Mouse (Mus musculus) left cerebral cortex, adult 11 months (tissue): ENCODE results near the gene Chst8.

Experiments used
- DNase-seq: peaks from one replicate; pipeline ENCODE4 v3.0.0; 2022; ENCODE audit warnings: low spot score

Gene Chst8

DNA sequence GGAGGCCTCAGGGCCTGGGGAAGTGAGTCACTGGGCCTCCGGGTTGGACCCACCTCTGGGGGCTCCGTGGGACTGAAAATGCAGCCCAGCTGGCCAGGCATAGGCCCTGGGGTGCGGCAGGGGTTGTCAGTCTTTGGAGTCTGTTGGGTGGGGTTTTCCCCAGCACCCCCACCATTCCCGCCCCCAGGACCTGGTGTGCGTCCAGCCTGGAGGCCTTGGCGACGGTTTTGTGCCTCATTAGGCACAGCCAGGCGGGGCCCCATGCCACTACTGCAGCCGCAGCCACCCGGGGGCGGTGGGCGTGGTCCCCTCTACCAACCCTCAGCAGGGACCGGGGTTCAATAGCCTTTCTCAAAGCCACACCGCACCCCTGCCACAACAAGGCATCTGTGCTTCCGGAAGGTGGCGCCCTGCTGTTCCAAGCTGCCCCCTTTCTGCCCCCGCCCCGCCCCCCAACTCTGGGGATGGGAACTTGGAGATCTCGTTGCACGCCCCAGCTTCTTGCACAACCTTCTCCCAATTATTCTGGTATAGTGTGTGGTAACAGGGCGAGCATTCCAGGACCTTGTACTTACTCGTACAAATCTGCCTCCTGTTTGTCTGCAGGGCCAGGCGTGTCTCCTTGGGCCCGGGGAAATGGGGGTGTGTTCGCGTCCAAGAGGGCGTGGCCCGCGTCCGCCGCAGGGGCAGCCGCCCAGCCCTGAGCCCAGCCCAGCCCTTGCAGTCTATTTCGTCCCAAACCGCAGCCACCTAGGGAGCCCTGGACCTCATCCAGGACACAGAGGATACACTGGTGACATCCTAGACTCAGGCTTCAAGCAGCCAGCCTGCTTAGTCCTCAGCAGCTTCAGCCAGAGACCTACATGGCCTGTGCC is 182.1 kb downstream of the Chst8 start:
- peak; percentile 26 for DNase-seq

DNA sequence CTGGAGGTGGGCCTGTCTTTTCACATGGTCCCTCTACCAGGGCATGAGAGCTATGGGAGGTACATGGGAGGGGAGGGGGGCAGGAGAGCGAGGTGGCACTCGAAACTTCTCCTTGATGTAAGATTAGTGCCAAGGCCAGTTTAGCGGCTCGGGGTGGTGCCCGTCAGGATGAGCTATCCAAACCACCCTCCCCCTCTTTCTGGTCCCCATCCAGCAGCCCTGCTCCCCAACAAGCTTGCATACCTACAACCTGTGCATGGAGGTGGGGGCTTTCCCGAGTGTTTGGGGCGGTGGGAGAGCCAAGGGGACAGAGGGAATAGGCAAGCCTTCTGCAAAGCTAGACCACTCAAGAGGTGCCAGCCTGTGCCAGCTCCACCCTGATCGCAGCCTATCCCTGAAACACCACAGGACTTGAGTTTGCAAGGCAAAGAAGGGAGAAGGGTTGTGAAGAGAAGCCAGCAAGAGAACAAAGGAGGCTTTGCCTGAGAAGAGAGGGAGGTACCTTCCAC is 182.8 kb downstream of the Chst8 start:
- DNase-seq: no peak
